Mouse (Mus musculus): ENCODE results near the gene Tbc1d8.

The Tbc1d8 gene

GRCm38 (mm10) chr1:39446178-39446577 lies 32.4 kb downstream of the Tbc1d8 start:
- in situ Hi-C loops (cut with MboI, MseI), result no loop called here

- in situ Hi-C loops (cut with MboI, MseI), result no loop called here
Measured at GRCm38 (mm10) chr1:39445303-39446050, 33.1 kb downstream of the Tbc1d8 start.

- in situ Hi-C loops (cut with MboI, MseI), result loop anchor here (5.0 kb wide), 1 partner anchor 46 kb away; no protein-coding TSS in a partner anchor
Measured at GRCm38 (mm10) chr1:39443764-39444163, 34.8 kb downstream of the Tbc1d8 start.

- in situ Hi-C loops (cut with MboI, MseI), result loop anchor here (5.0 kb wide), 1 partner anchor 44 kb away; no protein-coding TSS in a partner anchor
Measured at GRCm38 (mm10) chr1:39441686-39442085, 36.9 kb downstream of the Tbc1d8 start.

GRCm38 (mm10) chr1:39439661-39440548 lies 38.6 kb downstream of the Tbc1d8 start:
- in situ Hi-C loops (cut with MboI, MseI), result loop anchor here (5.0 kb wide), 1 partner anchor 43 kb away; no protein-coding TSS in a partner anchor

- in situ Hi-C loops (cut with MboI, MseI), result no loop called here
Measured at GRCm38 (mm10) chr1:39438629-39439028, 39.9 kb downstream of the Tbc1d8 start.

- in situ Hi-C loops (cut with MboI, MseI), result no loop called here
Measured at GRCm38 (mm10) chr1:39434264-39434663, 44.3 kb downstream of the Tbc1d8 start.

GRCm38 (mm10) chr1:39430020-39430419 lies 48.5 kb downstream of the Tbc1d8 start:
- in situ Hi-C loops (cut with MboI, MseI), result no loop called here

GRCm38 (mm10) chr1:39429015-39429414 lies 49.5 kb downstream of the Tbc1d8 start:
- in situ Hi-C loops (cut with MboI, MseI), result no loop called here

GRCm38 (mm10) chr1:39428280-39428679 lies 50.3 kb downstream of the Tbc1d8 start:
- in situ Hi-C loops (cut with MboI, MseI), result no loop called here

- in situ Hi-C loops (cut with MboI, MseI), result no loop called here
Measured at GRCm38 (mm10) chr1:39425497-39425896, 53.1 kb downstream of the Tbc1d8 start.

- in situ Hi-C loops (cut with MboI, MseI), result no loop called here
Measured at GRCm38 (mm10) chr1:39420987-39421386, 57.6 kb downstream of the Tbc1d8 start.

- in situ Hi-C loops (cut with MboI, MseI), result no loop called here
Measured at GRCm38 (mm10) chr1:39418852-39419251, 59.7 kb downstream of the Tbc1d8 start.

- in situ Hi-C loops (cut with MboI, MseI), result no loop called here
Measured at GRCm38 (mm10) chr1:39417817-39418216, 60.7 kb downstream of the Tbc1d8 start.

GRCm38 (mm10) chr1:39410085-39410821 lies 68.3 kb downstream of the Tbc1d8 start:
- in situ Hi-C loops (cut with MboI, MseI), result no loop called here

- in situ Hi-C loops (cut with MboI, MseI), result no loop called here
Measured at GRCm38 (mm10) chr1:39408668-39409067, 69.9 kb downstream of the Tbc1d8 start.

GRCm38 (mm10) chr1:39408123-39408522 lies 70.4 kb downstream of the Tbc1d8 start:
- in situ Hi-C loops (cut with MboI, MseI), result no loop called here

GRCm38 (mm10) chr1:39407108-39407507 lies 71.4 kb downstream of the Tbc1d8 start:
- in situ Hi-C loops (cut with MboI, MseI), result no loop called here

- in situ Hi-C loops (cut with MboI, MseI), result no loop called here
Measured at GRCm38 (mm10) chr1:39400173-39400572, 78.4 kb downstream of the Tbc1d8 start.

GRCm38 (mm10) chr1:39399228-39399627 lies 79.3 kb downstream of the Tbc1d8 start:
- in situ Hi-C loops (cut with MboI, MseI), result loop anchor here (5.0 kb wide), 1 partner anchor 43 kb away; no protein-coding TSS in a partner anchor

GRCm38 (mm10) chr1:39398284-39398683 lies 80.3 kb downstream of the Tbc1d8 start:
- in situ Hi-C loops (cut with MboI, MseI), result loop anchor here (5.0 kb wide), 1 partner anchor 44 kb away; no protein-coding TSS in a partner anchor
